Mouse (Mus musculus): ENCODE measurements around the gene Gm36176. TPM values are rescaled to one million over a fixed set of nuclear protein-coding genes. Genes with fewer than 3 reads are reported as not detected.
A peak's percentile ranks its signal among the peaks of the same experiment; 100 is the strongest.
"Not testable (repeated sequence)": the region's sequence is repeated elsewhere in the genome, so short reads cannot be mapped to it uniquely, and the experiment has no call there.

The Gm36176 gene
- not detected in 2 replicates for polyA plus RNA-seq (2015; fragmentation: Nextera tagmentation; extraction: Ambion mirVana)

GRCm38 (mm10) chr10:77846503-77846902 is at the start of gene Gm36176:
Gm36176 (plus strand) TSS chr10:77846803.
- ATAC-seq = no peak
- 50% methylated on average over 3 of the region's 3 CpGs for WGBS

GRCm38 (mm10) chr10:77797677-77798076 is 48.9 kb upstream of the Gm36176 start:
- H3K36me3 ChIP-seq (ENCODE audit: insufficient read depth, low read length) = no peaks in the 10 kb centered on the region
- no peak overlapping the region for H3K4me3 ChIP-seq (ENCODE audit: low read depth, low read length)
- DNase-seq (ENCODE audit: low spot score) (peak; percentile 6), ATAC-seq (no peak)
- H3K4me1 ChIP-seq (ENCODE audit: insufficient read depth, low read depth, low read length) = no peaks in the 10 kb centered on the region; the same call in 1 of the 2 replicates
- TF ChIP-seq CTCF (IDR thresholded peaks at IDR 0.05) = no peak
- no peak for TF ChIP-seq EP300 (IDR thresholded peaks at IDR 0.05)
- no peak overlapping the region for H3K9ac ChIP-seq (replicated peaks; ENCODE audit: low read depth)
- no peaks in the 10 kb centered on the region for H3K27me3 ChIP-seq (replicated peaks; ENCODE audit: insufficient read depth, low read length)
- H3K9me3 ChIP-seq (ENCODE audit: low read length) = no peaks in the 10 kb centered on the region
- no peak overlapping the region for H3K27ac ChIP-seq (ENCODE audit: low read length)
- no peak overlapping the region for H3K4me2 ChIP-seq (replicated peaks; ENCODE audit: low read depth, low read length)
- WGBS = 6% methylated on average over 3 of the region's 3 CpGs

More at GRCm38 (mm10) chr10:77846503-77846902, at the start of gene Gm36176:
- Histone ChIP-seq H3K36me3 (ENCODE audit: insufficient read depth, low read length) (no peaks in the 10 kb centered on the region), H3K27ac (ENCODE audit: low read length) (no peak within 1 kb of the TSS), H3K9ac (replicated peaks; ENCODE audit: low read depth) (no peak within 1 kb of the TSS), H3K4me2 (replicated peaks; ENCODE audit: low read depth, low read length) (no peak within 1 kb of the TSS), H3K4me3 (ENCODE audit: low read depth, low read length) (no peak within 1 kb of the TSS), H3K4me1 (ENCODE audit: insufficient read depth, low read depth, low read length) (no peaks in the 10 kb centered on the region), H3K9me3 (ENCODE audit: low read length) (no peaks in the 10 kb centered on the region; the same call in 1 of the 2 replicates), H3K27me3 (replicated peaks; ENCODE audit: insufficient read depth, low read length) (no peaks in the 10 kb centered on the region)
- no peak for DNase-seq (ENCODE audit: low spot score)
- TF ChIP-seq CTCF (IDR thresholded peaks at IDR 0.05) = no peak
- TF ChIP-seq EP300 (IDR thresholded peaks at IDR 0.05) = no peak

- not testable (repeated sequence) for H3K4me2 ChIP-seq (replicated peaks; ENCODE audit: low read depth, low read length); H3K27ac ChIP-seq (ENCODE audit: low read length); H3K9me3 ChIP-seq (ENCODE audit: low read length); H3K36me3 ChIP-seq (ENCODE audit: insufficient read depth, low read length); H3K4me3 ChIP-seq (ENCODE audit: low read depth, low read length); H3K27me3 ChIP-seq (replicated peaks; ENCODE audit: insufficient read depth, low read length); DNase-seq (ENCODE audit: low spot score); H3K9ac ChIP-seq (replicated peaks; ENCODE audit: low read depth); ATAC-seq; H3K4me1 ChIP-seq (ENCODE audit: insufficient read depth, low read depth, low read length)
- WGBS = 38% methylated on average over 3 of the region's 3 CpGs
These were observed 48.3 kb upstream of the Gm36176 start for GRCm38 (mm10) chr10:77798164-77798920.

DNA sequence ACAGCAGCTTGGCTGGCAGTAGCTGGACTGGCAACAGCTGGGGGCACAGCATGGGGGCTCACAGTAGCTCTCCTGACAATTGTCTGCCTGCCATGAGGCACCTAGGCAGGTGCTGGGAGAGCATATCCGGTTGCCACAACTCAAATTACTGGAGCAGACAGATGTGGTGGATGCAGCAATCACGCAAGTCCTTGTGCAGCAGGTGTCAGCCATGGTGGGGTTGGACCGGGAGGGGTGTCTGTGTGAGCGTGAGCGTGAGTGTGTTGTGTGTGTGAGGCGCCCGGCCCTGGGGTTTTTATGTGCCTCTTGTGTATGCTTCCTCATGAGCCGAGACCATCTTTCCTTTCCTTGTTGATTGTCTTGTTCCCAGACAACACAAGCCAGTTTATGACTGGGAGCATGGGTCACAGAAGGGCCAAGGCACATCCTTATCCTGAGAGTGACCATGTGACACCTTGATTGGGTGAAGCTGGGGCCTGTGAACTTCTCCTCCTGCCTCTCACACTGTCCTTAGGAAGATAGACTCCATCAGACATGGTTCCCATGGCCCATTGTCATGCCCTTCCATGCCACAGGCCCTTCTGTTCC is 47.6 kb upstream of the Gm36176 start, which contains the start of gene Gm19668:
TSS of gene Gm19668 (minus strand) at position 213 of the 588 bp plus-strand sequence.
- DNase-seq (ENCODE audit: low spot score) (no peak), ATAC-seq (no peak)
- Histone ChIP-seq H3K9ac (replicated peaks; ENCODE audit: low read depth) (no peak within 1 kb of the TSS), H3K4me3 (ENCODE audit: low read depth, low read length) (no peak within 1 kb of the TSS), H3K27me3 (replicated peaks; ENCODE audit: insufficient read depth, low read length) (no peaks in the 10 kb centered on the region), H3K4me2 (replicated peaks; ENCODE audit: low read depth, low read length) (no peak within 1 kb of the TSS), H3K9me3 (ENCODE audit: low read length) (no peaks in the 10 kb centered on the region), H3K4me1 (ENCODE audit: insufficient read depth, low read depth, low read length) (no peaks in the 10 kb centered on the region; the same call in 1 of the 2 replicates), H3K27ac (ENCODE audit: low read length) (no peak within 1 kb of the TSS), H3K36me3 (ENCODE audit: insufficient read depth, low read length) (no peaks in the 10 kb centered on the region)
- WGBS = 59% methylated on average over 8 of the region's 8 CpGs
- TF ChIP-seq EP300 (IDR thresholded peaks at IDR 0.05) = no peak
- TF ChIP-seq CTCF (IDR thresholded peaks at IDR 0.05) = no peak

DNA sequence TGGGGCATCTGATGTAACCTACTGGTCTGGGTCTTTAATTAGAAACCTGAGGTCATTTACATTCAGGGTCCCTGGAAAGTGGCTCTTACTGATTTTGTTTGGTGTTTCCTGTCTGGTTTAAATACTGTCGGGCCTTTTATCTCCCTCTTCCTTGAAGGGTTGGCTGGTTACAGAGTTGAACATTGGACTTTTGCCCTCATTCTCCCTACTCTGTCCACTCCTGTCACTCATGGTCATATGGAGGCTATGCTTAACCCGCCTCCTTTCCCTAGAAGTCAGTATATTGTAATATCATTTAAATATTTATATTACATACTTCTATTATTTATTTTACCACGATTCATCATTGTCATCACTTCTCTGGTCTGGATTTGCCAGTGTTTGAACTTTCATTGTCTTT is 42.5 kb upstream of the Gm36176 start:
- no peak overlapping the region for H3K9ac ChIP-seq (replicated peaks; ENCODE audit: low read depth)
- no peaks in the 10 kb centered on the region for H3K4me1 ChIP-seq (ENCODE audit: insufficient read depth, low read depth, low read length)
- no peaks in the 10 kb centered on the region for H3K36me3 ChIP-seq (ENCODE audit: insufficient read depth, low read length)
- no peak overlapping the region for H3K4me2 ChIP-seq (replicated peaks; ENCODE audit: low read depth, low read length)
- WGBS = 37% methylated on average over 3 of the region's 3 CpGs
- TF ChIP-seq CTCF (IDR thresholded peaks at IDR 0.05) (no peak), EP300 (IDR thresholded peaks at IDR 0.05) (no peak)
- H3K9me3 ChIP-seq (ENCODE audit: low read length) = no peaks in the 10 kb centered on the region
- no peaks in the 10 kb centered on the region for H3K27me3 ChIP-seq (replicated peaks; ENCODE audit: insufficient read depth, low read length)
- no peak overlapping the region for H3K4me3 ChIP-seq (ENCODE audit: low read depth, low read length)
- no peak for DNase-seq (ENCODE audit: low spot score)
- 0 out of 2 replicates have a peak, but pooled peaks have one; percentile 28 for ATAC-seq
- H3K27ac ChIP-seq (ENCODE audit: low read length) = no peak overlapping the region

- WGBS = 45% methylated on average over 5 of the region's 5 CpGs
- Histone ChIP-seq H3K4me2 (replicated peaks; ENCODE audit: low read depth, low read length) (no peak within 1 kb of the TSS), H3K9ac (replicated peaks; ENCODE audit: low read depth) (no peak within 1 kb of the TSS), H3K27me3 (replicated peaks; ENCODE audit: insufficient read depth, low read length) (no peaks in the 10 kb centered on the region), H3K27ac (ENCODE audit: low read length) (no peak within 1 kb of the TSS), H3K36me3 (ENCODE audit: insufficient read depth, low read length) (no peaks in the 10 kb centered on the region), H3K9me3 (ENCODE audit: low read length) (no peaks in the 10 kb centered on the region), H3K4me1 (ENCODE audit: insufficient read depth, low read depth, low read length) (no peaks in the 10 kb centered on the region), H3K4me3 (ENCODE audit: low read depth, low read length) (no peak within 1 kb of the TSS)
- DNase-seq (ENCODE audit: low spot score) (no peak), ATAC-seq (no peak)
- no peak for TF ChIP-seq EP300 (IDR thresholded peaks at IDR 0.05)
- TF ChIP-seq CTCF (IDR thresholded peaks at IDR 0.05) = no peak
These were observed 34.9 kb upstream of the Gm36176 start, which contains the start of gene Gm9507 for GRCm38 (mm10) chr10:77811743-77812142. Gm9507 (minus strand) TSS chr10:77811843.
